Mouse (Mus musculus) bone marrow macrophage, adult 2 months (primary cell): ENCODE data around the gene Map3k12.

ENCODE experiments used
- CTCF ChIP-seq: IDR thresholded peaks from 2 replicates; pipeline ENCODE4 v1.5.1; 2012; ENCODE audit warnings: low read depth, mild to moderate bottlenecking, low read length, moderate library complexity
- POLR2A ChIP-seq: IDR thresholded peaks from 2 replicates; pipeline ENCODE4 v1.6.1; 2012; ENCODE audit warnings: mild to moderate bottlenecking, low read depth, low read length, borderline replicate concordance

- no peak for TF ChIP-seq POLR2A
- no peak for TF ChIP-seq CTCF
These were observed 5.5 kb downstream of the Map3k12 start for GRCm38 (mm10) chr15:102511285-102511833.
